Mouse (Mus musculus) MEL (cell line): ENCODE results near the gene Rpp14.

Experiments
- BHLHE40 ChIP-seq: IDR thresholded peaks from 2 replicates; pipeline ENCODE4 v1.6.1; 2012; ENCODE audit warnings: low read depth, mild to moderate bottlenecking, inconsistent platforms, low read length, improper control_type of control experiment, borderline replicate concordance
- CTCF ChIP-seq, 3 experiments: IDR thresholded peaks in 2 of 3; conservative IDR thresholded peaks in 1 of 3; 2 replicates each; pipeline ENCODE4 v1.5.1; 2011 to 2012; ENCODE audit warnings: low read length in 3 of 3, low read depth in 2 of 3, mild to moderate bottlenecking in 2 of 3, improper control_type of control experiment in 1 of 3, inconsistent platforms in 1 of 3, mixed read lengths in 1 of 3, moderate library complexity in 1 of 3; ENCODE audit not compliant: control insufficient read depth in 1 of 3, insufficient read depth in 1 of 3, poor library complexity in 1 of 3, severe bottlenecking in 1 of 3
- E2F4 ChIP-seq: IDR thresholded peaks from 2 replicates; pipeline ENCODE4 v1.6.1; 2011; ENCODE audit warnings: low read depth, low read length, improper control_type of control experiment, borderline replicate concordance
- EP300 ChIP-seq, 2 experiments: IDR thresholded peaks; 2 replicates each; pipeline ENCODE4 v1.6.1; 2011; ENCODE audit warnings: improper control_type of control experiment in 2 of 2, low read length in 2 of 2, low read depth in 1 of 2, mild to moderate bottlenecking in 1 of 2
- HCFC1 ChIP-seq: IDR thresholded peaks from 2 replicates; pipeline ENCODE4 v1.6.1; 2012; ENCODE audit warnings: low read depth, mild to moderate bottlenecking, inconsistent platforms, low read length, improper control_type of control experiment, moderate library complexity
- MAFK ChIP-seq: IDR thresholded peaks from 2 replicates; pipeline ENCODE4 v1.6.1; 2011; ENCODE audit warnings: low read depth, mild to moderate bottlenecking, low read length, improper control_type of control experiment, borderline replicate concordance
- MYC ChIP-seq: IDR thresholded peaks from 2 replicates; pipeline ENCODE4 v1.6.1; 2011; ENCODE audit warnings: low read depth, mild to moderate bottlenecking, low read length, improper control_type of control experiment, moderate library complexity
- NELFE ChIP-seq: IDR thresholded peaks from 2 replicates; pipeline ENCODE4 v1.6.1; 2011; ENCODE audit warnings: low read depth, low read length, improper control_type of control experiment
- POLR2A ChIP-seq, 2 experiments: IDR thresholded peaks; 2 replicates each; pipeline ENCODE4 v1.6.1; 2011 to 2012; ENCODE audit warnings: low read length in 2 of 2, mild to moderate bottlenecking in 2 of 2, control low read depth in 1 of 2, improper control_type of control experiment in 1 of 2, low read depth in 1 of 2, moderate library complexity in 1 of 2; ENCODE audit not compliant: control insufficient read depth in 1 of 2, insufficient read depth in 1 of 2, poor library complexity in 1 of 2
- POLR2AphosphoS2 ChIP-seq: IDR thresholded peaks from 2 replicates; pipeline ENCODE4 v1.6.1; 2011; ENCODE audit warnings: low read length, improper control_type of control experiment
- RCOR1 ChIP-seq: IDR thresholded peaks from 2 replicates; pipeline ENCODE4 v1.6.1; 2012; ENCODE audit warnings: low read depth, mild to moderate bottlenecking, inconsistent platforms, low read length, improper control_type of control experiment
- TBP ChIP-seq: IDR thresholded peaks from 2 replicates; pipeline ENCODE4 v1.8.0; 2011; ENCODE audit warnings: low read depth, low read length, improper control_type of control experiment
- USF1 ChIP-seq: IDR thresholded peaks from 2 replicates; pipeline ENCODE4 v1.6.1; 2014; ENCODE audit warnings: low read depth, mild to moderate bottlenecking, inconsistent platforms, low read length, improper control_type of control experiment, moderate library complexity

DNA sequence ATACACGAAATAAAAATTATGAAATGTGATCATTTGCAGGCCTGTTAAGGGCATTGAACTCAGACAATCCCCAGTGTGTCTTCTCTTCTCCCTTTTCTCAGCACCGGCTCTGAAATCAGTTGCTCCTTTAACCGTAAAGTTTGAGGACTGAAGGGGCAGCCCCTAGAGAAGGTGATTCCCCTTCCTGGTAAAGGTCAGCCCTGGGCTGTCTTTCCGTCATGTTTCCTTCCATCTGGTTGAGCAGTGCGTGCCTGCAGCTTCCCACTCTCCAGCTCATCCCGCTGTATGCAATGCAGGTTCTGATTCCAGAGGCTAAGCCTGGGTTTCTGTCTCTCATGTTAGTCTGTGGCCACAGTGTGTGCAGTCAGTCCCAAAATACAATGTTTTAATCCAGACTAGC, 35.4 kb upstream of the Rpp14 start:
- no peak for TF ChIP-seq CTCF (IDR thresholded peaks at IDR 0.05 in 2 of 3, conservative IDR thresholded peaks at IDR 0.05 in 1 of 3; ENCODE audit: control insufficient read depth in 1 of 3, insufficient read depth in 1 of 3, low read depth in 2 of 3, low read length in 3 of 3, poor library complexity in 1 of 3, severe bottlenecking in 1 of 3)
- TF ChIP-seq EP300 (IDR thresholded peaks at IDR 0.05; ENCODE audit: low read depth in 1 of 2, low read length in 2 of 2): no peak
- TF ChIP-seq RCOR1: no peak
- no peak for TF ChIP-seq POLR2A (IDR thresholded peaks at IDR 0.05; ENCODE audit: control insufficient read depth in 1 of 2, insufficient read depth in 1 of 2, low read depth in 1 of 2, low read length in 2 of 2, poor library complexity in 1 of 2)
- no peak for TF ChIP-seq BHLHE40
- no peak for TF ChIP-seq MYC
- TF ChIP-seq TBP: no peak
- TF ChIP-seq POLR2AphosphoS2: no peak
- TF ChIP-seq USF1: no peak
- no peak for TF ChIP-seq MAFK
- TF ChIP-seq E2F4: no peak
- TF ChIP-seq NELFE: no peak
- TF ChIP-seq HCFC1: no peak
